8 mouse cellular contexts compared by ENCODE assay signal in genomic region chr5:122627243-122627642, GRCm38 (mm10). TPM values are rescaled to one million over a fixed set of nuclear protein-coding genes. Genes with fewer than 3 reads are reported as not detected.
DNase-seq lines count a peak whose midpoint lies in the region; ATAC-seq and TF ChIP-seq lines count a peak whose summit lies in the region.

No protein-coding gene starts in this region.

- H3K4me3 ChIP-seq in gastrocnemius, adult 2 months, result no peak overlapping the region

- no peak overlapping the region for H3K27ac ChIP-seq in gastrocnemius, adult 2 months

- DNase-seq in ZHBTc4 (ENCODE audit: low read depth, low spot score), result peak; percentile 92
- DNase-seq in cerebellum, postnatal 36 days, result peak; percentile 94 to 98
- DNase-seq in gastrocnemius, adult 2 months, result peak; percentile 89
- peak; percentile 91 for DNase-seq in hindlimb bud, embryonic 11.5 days (ENCODE audit: extremely low spot score, low read depth, low spot score)
- peak; percentile 89 to 95 for DNase-seq in left cerebral cortex, adult 18-20 months (ENCODE audit: low spot score in 2 of 2)
- DNase-seq in right cerebral cortex, postnatal 14 days, result peak; percentile 95
- peak; percentile 92 for DNase-seq in urinary bladder, postnatal 14 days (ENCODE audit: low spot score)

- ATAC-seq in megakaryocyte progenitor cell, adult 5-6 weeks (replicated peaks; ENCODE audit: poor library complexity), result peak; percentile 89

- peak; percentile 90 for TF ChIP-seq CTCF in gastrocnemius, adult 2 months (IDR thresholded peaks at IDR 0.05)

- intact Hi-C loops in gastrocnemius, adult 2 months (cut with DNase I), result loop anchor here (1.0 to 5.0 kb wide), 4 partner anchors 80 to 226 kb away; partner anchors contain the start of gene Anapc7

RNA-seq across cellular contexts. Expression of gene Ift81, which starts 12.9 kb away (rescaled TPM):
- 1 to 10 TPM; 4.6 to 8.5 TPM for total RNA-seq in gastrocnemius, adult 2 months (2021)
- total RNA-seq in left cerebral cortex, adult 18-20 months (2021), result 10 to 100 TPM; 50.6 to 53.3 TPM
- 2.7 and 4.5 TPM in 2 replicates for total RNA-seq in megakaryocyte progenitor cell, adult 5-6 weeks (2015)
- 1.8 and 6.0 TPM in 2 replicates for total RNA-seq in megakaryocyte progenitor cell, adult 5-6 weeks (2017)

RNA-seq across cellular contexts. Expression of gene P2rx7, which starts 16.5 kb away (rescaled TPM):
- 1 to 10 TPM; 1.8 TPM for total RNA-seq in gastrocnemius, adult 2 months (2021)
- 1 to 10 TPM; 7.2 to 7.7 TPM for total RNA-seq in left cerebral cortex, adult 18-20 months (2021)
- 6.1 and 8.3 TPM in 2 replicates for total RNA-seq in megakaryocyte progenitor cell, adult 5-6 weeks (2015)
- total RNA-seq in megakaryocyte progenitor cell, adult 5-6 weeks (2017), result 8.5 and 11.6 TPM in 2 replicates

Comparison
In these comparisons a context has a peak if more than half of its experiments do, and no peak if none do; other contexts are left out.
1. RNA of gene Ift81, which starts 12.9 kb away (total RNA-seq): 50.6 to 53.3 TPM in left cerebral cortex, adult 18-20 months; 4.6 to 8.5 TPM in gastrocnemius, adult 2 months and 1.8 to 6.0 TPM in megakaryocyte progenitor cell, adult 5-6 weeks; every median in the first group is over 4 times any median in the second.
2. Peak in every context shown above with its lines, with median percentiles within 50 percentile points of each other: DNase-seq.